Mouse (Mus musculus) c-Kit-negative CD71-positive TER-119-positive erythroid progenitor cells, embryonic 14.5 days (primary cell): ENCODE measurements around the gene Iffo2.

Experiments
- DNase-seq: peaks from one replicate; pipeline ENCODE4 v3.0.0-alpha.2; 2013; ENCODE audit warnings: low read depth, low spot score

Gene Iffo2

DNA sequence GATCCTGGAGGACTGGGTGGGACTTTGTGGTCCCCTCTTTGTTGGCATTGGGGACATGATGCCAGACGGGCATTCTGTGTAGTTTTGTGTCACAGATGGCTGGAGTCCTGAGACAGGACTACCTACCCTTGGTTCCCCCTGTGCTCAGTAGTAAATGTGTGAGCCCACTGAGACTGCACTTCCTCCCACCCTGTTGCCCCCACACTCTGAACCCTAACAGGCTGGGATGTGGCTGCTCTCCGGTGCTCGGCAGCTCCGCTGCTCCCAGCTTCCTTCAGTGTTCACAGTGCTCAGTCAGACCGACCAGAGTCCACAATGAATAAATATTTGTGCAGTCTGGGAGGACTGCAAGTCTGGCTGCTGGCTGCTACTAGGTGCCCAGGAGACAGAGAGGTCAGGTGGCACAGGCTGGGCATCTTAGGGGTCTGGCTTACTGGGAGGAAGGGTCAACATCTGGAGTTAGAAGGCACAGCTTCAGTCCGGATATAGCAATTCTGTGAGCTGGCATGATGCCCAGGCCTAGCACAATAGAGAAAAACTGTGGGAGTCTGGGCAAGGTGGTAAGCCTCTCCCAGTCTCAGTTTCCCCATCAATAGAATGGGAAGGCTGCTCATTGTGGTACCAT is 51.2 kb downstream of the Iffo2 start:
- DNase-seq: no peak

GRCm38 (mm10) chr4:139582346-139582745 is 52.0 kb downstream of the Iffo2 start:
- DNase-seq: no peak

DNA sequence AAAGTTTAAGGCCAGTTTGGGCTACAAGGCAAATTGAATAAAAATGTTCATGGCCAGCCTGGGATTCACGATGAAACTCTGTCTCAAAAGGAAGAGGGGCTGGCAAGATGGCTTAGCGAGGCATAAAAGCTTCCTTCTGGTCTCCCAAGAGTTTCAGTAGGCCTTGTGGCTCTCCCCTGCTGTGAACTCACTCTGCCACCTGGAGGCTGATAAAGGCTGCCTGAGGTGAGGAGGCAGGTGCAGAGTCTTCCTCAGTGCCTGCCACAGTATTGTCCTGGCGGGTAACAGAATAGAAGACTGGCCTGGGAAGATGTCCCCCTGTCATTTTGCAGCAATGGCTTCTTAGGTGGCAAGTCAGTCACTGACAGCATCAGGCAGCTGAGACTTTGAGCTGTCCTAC is 52.6 kb downstream of the Iffo2 start:
- no peak for DNase-seq

- no peak for DNase-seq
These were observed 53.4 kb downstream of the Iffo2 start for GRCm38 (mm10) chr4:139583629-139584245.

DNA sequence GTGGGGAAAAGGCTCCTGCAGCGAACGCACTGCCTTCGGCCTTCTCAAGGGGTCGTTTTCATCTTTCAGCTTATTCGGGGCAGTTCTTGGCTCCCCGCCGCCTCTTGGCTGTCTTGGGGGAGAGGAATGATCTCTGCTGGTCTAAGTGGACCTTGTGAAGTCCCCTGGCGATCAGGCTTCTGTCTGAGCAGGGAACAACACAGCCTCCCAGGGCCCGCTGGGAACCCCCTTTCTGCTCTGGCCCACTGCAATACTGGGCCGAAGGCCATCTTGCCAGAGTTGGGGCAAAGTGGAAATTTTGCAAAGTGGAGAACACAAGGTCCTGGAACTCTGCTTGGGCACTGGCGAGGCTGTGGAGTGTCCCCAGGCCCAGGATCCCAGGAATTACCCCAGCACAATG is 54.4 kb downstream of the Iffo2 start:
- no peak for DNase-seq

DNA sequence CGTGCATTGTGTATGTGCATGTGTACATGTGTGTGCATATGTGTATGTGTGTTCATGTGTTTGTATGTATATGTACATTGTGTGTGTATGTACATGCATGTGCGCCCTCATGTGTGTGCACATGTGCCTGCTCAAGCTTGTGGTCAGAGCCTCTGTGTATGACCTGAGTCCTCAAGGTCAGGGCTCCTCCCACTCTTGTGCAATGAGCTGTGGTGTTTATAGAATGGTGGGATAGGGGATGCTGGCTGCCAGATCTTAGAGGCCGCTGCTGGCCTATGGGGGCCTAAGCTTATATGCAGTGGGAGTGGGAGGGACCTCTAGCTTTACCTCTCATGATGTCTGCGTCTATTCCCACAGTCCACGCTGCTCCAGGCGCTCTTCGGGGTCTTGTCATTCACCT is 55.4 kb downstream of the Iffo2 start:
- no peak for DNase-seq

- no peak for DNase-seq
These were observed 57.0 kb downstream of the Iffo2 start for GRCm38 (mm10) chr4:139587370-139587769.

GRCm38 (mm10) chr4:139587773-139588172 is 57.4 kb downstream of the Iffo2 start:
- no peak for DNase-seq

GRCm38 (mm10) chr4:139589351-139590027 is 59.1 kb downstream of the Iffo2 start:
- no peak for DNase-seq

DNA sequence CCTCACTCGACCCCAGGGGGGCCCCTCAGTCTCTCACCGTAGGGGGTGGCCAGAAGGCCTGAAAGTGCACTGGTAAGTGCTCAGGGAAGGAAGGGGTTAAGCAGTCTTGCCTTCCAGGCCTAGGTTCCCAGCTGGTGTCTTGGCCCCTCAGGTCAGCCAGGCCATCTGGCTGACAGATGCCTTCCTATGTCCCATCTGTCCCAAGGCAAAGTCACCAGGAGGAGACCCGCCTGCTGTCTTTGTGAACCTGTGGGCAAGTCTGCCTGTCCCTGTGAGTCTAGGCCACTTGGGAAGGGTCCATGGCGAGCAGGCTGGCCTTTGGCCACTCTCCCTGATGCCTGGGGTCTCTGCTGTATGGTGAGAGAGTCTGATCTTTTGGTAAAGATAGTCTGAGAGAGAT is 60.1 kb downstream of the Iffo2 start:
- no peak for DNase-seq

GRCm38 (mm10) chr4:139592895-139593294 is 62.5 kb downstream of the Iffo2 start:
- DNase-seq: no peak

DNA sequence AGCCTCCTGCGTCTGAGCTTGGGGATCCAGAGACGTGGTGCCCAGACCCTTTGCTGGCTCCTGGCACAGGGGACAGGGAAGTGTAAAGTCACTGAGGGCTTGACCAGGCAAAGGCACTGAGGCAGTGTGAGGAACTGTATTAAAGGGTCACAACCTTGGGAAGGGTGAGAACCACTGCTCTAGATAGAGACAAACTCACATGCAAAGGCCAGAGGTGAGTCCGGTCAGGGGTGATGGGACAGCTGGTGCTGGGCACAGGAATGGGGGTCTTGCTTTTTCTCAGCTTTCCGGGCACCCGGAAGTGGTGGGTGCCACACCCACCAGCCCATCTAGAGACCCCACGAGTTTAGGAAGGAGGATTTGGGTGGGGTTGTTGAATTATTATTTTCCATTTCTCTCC is 63.0 kb downstream of the Iffo2 start:
- DNase-seq: no peak

DNA sequence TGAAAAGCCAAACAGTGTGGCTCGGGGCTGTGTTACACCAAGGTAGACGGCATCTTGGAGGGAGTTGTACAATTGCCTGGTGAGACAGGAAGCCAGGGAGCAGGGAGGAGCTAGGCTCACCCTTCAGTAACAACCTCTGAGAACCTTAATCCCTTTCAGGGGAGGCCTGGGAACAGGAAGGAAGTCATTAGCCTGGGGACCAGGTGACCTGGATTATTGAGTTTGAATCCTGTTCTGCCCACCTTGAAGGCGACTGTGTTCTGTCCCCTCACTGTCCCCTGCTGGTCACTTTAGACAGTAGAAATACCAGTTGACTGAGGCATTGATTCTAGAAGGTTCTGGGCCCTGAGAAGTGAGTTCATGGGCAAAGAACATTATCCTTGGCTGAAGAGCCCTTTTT is 63.7 kb downstream of the Iffo2 start:
- DNase-seq: no peak

DNA sequence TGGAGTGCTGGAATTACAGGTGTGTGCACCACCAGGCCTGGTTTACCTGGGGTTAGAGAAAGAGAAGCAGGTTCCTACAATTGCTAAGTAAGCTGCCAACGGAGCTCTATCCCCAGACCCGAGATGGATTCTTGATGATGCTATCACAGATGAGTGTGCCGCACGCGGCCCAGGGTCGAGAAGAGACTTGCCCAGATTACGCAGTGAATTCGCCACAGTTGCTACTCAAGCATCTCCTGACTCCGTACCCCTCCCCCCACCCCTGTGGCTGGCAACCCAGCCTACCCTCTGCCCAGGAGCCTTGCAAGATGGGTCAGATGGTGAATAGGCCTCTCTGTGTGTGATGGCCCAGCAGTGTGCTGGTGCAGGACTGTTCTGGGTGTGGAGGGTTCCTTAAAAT is 66.4 kb downstream of the Iffo2 start:
- no peak for DNase-seq

- no peak for DNase-seq
These were observed 67.2 kb downstream of the Iffo2 start for GRCm38 (mm10) chr4:139597286-139598284.

- DNase-seq: no peak
These were observed 68.0 kb downstream of the Iffo2 start for GRCm38 (mm10) chr4:139598356-139598755.

DNA sequence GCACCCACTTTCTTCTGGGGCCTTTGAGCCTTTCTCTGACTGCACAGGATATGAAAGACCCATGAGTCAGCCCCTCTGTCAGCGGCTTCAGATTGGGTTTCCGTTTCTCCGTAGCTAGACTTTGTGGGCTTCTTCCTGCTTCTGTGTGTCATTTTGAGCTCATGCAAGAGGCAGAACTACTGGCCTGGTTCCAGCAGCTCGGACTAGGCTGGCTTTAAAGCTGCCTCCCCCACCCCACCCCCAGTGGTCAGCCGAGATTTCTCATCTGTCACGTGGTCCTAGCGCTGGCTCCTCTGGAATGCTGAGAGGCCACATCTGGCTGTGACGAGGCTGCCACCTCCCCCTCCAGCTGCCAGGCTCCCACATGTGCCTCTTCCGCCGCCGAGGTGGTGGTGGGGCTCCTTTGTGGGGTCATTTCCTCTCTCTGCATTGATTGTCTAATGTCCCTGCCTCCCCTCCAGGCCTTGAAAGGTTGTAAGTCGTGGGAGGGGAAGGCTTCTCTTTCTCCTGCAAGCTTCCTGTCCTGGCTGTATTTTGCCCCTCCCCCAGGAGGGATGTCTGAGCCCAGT is 68.7 kb downstream of the Iffo2 start:
- no peak for DNase-seq

DNA sequence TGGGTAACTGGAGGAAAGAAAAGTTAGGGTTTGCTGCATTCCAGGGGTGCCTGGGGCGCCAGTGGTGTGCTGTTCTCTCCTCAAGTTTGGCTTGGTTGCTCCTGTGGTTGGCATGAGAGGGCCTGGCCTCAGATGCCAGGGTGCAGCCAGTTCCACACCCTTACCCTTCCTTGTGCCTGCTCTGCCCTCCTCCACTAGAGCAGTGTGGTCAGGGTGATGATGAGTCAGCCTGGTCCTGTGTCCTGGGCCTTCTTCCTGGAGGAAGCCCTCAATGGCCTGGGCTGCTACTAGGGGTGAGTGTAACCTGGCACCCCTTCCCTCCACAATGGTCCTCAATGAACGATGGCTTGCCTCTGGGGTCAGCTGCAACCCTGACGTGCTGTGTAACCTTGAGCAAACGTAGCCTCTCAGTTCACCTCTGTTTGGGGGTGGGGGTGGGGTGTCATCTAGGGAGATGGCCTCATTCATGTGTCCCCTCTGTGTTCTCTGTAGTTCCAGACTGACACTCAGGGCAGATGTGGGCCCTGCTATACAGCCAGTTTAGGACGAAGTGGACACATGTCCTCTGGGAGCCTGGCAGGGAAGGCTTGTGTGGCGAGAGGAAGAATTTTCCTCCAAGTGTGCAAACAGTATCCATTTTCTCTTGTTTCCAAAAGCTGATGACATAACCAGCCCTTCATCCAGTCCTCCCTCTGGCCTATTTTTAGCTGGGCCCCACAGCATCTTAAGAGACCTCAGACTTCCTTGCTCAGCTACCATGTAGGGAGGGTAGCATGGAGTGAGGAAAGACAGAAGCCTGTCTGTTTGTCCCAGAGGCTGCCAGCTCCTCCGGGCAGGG is 71.4 kb downstream of the Iffo2 start:
- DNase-seq: no peak

DNA sequence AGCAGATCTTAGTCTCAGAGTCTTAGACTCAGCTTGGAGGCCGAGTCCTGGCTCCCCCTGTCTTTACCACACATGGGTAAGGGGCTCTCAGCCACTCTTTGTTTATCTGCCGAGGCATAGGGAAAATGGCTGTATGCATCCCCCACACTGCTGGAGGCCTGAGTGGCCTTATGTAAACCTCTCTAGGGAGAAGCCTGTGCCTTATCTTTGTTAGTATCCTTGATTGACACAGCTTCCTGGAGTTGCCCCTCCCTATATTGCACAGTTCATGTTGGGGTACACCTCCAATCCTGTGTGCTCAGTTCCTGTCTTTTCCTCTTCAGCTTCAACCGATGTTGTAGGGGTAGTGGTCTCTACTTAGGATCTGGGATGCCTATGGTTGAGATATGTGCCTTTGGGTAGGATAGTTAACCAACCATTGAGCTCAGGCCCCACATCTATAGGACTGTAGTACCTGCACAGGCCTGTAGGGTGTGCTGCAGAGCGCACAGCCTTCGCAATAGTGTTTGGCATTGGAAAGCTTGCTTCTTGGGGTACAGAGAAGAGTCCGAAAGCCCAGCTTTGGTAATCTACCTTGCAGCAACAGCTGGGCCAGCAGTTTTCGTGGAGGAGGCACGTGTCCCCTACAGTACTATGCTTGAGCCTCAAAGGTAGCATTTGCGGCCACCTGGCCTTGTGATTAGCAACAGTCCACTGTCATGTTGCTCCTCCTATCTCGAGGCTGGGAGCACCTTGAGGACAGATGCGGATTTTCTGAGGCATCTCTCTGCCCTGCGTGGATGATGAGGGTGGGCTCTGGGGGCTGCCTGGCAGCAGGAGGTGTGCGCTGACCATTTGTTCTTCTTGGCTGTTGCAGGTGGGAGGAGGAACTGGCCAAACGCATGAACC is 72.3 kb downstream of the Iffo2 start, which contains the start of gene Gm21969:
Gene Gm21969, plus strand, starts transcription at position 830 of the 888 bp plus-strand sequence.
- DNase-seq: peak; percentile 31

DNA sequence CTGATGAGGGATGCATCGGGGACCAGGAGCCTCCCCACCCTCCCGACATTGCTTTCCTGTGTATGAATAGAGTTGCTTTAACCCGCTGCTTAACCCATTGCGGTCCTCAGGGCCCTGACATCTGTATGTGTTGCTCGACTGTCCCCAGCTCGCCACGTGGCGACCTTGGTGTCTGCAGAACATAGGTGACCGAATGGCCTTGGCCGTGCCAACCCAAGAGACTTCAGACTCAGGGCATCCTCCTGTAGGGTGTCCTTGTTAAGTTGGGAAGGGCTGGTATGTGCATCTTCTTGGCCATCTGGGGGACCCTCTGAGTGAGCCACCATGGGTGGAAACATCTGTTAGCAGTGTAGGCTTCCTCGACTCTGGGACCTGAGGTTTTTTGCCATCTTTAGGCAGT is 74.9 kb downstream of the Iffo2 start:
- no peak for DNase-seq
